Mouse (Mus musculus): ENCODE results near the gene Trpm3.

GRCm38 (mm10) chr19:22103865-22104264, 35.0 kb upstream of the Trpm3 start:
- TF ChIP-seq CTCF (IDR thresholded peaks at IDR 0.05; ENCODE audit: low read depth, low read length) (no peak), POLR2A (IDR thresholded peaks at IDR 0.05; ENCODE audit: extremely low read depth, insufficient read depth, low read length) (no peak)

All from liver, adult 2 months (tissue).